Mouse (Mus musculus) liver, adult 2 months (tissue): ENCODE results near the gene Hlcs.

Experiments
- CTCF ChIP-seq: fragments of 200-500 bp; IDR thresholded peaks from 2 replicates; pipeline ENCODE4 v1.5.1; 2011; ENCODE audit warnings: low read depth, low read length, control low read depth
- POLR2A ChIP-seq: fragments of 200-500 bp; IDR thresholded peaks from 2 replicates; pipeline ENCODE4 v1.6.1; 2011; ENCODE audit warnings: low read length, control low read depth; ENCODE audit not compliant: insufficient read depth; ENCODE audit errors: extremely low read depth

DNA sequence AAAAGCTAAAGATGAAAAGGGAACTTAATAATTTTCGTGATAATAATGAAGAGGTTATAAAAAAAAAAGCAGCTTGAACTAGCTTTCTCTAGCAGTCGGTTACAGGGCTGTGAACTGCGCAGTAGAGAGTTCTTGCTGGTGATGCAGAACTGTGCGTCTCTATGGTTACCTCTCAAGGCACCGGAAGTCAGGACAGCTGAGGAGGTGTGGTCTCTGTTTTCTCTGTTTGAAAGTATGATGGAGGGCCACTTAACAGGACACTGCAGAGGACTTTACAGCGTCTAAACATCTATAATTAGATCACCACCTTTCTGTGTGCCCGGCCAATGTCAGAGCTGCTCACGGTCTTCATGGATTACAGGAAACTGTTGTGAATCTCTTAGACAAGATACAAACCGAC is 41.1 kb upstream of the Hlcs start:
- no peak for TF ChIP-seq CTCF
- no peak for TF ChIP-seq POLR2A
